Mouse (Mus musculus): ENCODE results near the gene Zfc3h1.

Zfc3h1 gene

DNA sequence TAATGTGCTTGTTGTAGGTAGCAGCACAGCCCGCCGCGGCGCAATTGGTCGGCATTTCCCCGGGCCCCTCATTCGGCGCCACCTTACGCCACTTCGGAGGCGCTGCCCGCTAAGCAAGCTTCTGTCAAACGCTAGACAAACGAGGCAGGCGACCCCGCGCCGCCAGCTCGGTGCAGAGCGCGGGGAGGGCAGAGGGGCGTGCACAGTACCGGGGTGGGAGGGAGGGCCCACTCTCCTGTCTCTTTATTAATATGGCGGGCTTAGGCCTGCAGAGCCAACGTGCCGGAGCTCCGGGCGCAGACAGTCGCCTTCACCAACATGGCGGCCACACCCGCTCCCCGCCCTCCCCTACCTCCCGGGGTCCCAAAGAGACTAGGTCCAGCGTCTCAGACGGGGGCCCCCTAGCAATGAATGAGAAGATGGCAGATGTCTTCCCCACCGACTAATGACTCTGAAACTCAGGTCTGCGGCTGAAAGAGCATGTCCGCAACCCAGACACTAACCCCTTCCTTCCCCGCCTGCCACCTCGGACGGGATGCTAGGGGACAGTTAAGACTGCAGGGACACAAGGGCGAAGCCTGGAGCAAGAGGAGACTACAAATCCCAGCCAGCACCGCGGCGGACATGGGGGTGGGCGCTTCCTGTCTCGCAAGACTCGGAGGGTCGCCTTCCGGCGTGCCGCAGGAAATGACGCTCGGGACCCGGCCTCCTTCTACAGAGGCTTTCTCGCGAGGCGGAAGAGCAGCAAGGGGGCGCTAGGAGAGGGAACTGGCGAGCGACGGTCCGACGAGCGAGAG is at the start of gene Zfc3h1, which contains the start of gene Thap2:
TSS of gene Zfc3h1 (plus strand) at position 739 of the 797 bp plus-strand sequence.
TSS of gene Thap2 (minus strand) at position 223 of the 797 bp plus-strand sequence.
- in situ Hi-C loops (cut with MboI), result no loop called here

DNA sequence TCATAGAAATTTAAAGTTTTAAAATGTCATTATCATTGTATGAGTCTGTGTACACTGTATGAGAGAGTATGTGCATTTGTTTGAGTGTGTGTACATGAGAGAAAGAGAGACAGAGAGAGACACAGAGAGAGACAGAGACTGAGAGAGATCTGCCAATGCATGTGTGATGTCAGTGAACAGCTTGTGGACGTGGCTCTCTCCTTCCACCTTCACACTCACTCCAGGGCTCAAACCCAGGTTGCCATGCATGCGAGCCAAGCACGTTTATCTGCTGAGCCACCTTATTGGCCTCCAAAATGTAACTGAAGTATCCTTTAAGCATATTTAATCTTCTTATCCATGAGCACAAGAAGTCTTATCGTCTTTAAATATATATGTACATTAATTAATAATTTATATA is 47.9 kb upstream of the Zfc3h1 start:
- in situ Hi-C loops (cut with MboI), result no loop called here

- in situ Hi-C loops (cut with MboI), result no loop called here
Observed at GRCm38 (mm10) chr10:115339820-115340328, 44.9 kb upstream of the Zfc3h1 start.

DNA sequence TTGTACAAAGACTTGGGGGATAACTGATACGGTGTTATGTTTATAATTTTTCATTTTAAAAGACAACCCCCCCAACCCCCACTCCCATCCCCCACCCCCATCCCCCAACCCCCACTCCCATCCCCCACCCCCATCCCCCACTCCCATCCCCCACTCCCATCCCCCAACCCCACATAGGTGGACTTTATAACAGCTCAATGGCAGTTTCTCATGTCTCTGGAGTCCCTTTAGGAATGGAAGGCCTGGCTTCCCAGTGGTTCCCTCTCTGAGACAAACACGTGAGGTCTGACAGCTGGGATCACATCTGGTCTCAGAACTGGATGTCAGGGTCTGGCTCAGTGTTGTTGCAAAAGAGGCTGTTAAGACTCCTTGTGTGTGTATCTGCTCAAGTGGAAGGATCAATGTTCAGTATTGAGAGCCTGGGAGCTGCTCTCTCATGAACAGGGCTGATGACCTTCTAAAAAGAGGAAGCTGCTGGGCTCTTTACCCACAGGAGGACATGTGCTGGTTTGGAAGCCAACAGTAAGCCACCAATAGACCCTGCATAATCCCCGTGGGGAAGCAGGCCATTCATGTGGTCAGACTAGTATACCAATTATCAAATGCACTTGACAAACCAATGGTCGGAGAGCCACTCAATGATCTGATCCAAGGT is 41.9 kb upstream of the Zfc3h1 start:
- in situ Hi-C loops (cut with MboI), result no loop called here

- in situ Hi-C loops (cut with MboI), result no loop called here
Observed at GRCm38 (mm10) chr10:115346444-115346843, 38.3 kb upstream of the Zfc3h1 start.

DNA sequence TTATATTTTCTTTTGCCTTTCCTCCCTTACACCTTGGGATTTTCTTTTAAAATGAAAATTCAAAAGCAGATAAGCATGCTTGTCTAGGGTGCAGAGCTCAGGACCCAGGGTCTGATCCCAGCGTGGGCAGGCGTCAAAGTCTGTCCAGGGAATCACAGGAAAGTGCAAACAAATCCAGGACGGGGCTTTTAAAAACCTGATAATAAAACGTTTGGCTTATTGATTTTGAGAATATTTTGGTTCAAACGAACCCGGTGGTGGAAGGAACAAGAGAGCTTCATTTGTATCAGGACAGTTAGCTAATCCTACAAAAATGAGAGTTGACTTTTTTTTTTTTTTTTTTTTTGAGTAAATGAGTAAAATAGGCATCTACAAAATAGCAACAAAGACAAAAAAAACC is 36.6 kb upstream of the Zfc3h1 start:
- in situ Hi-C loops (cut with MboI), result no loop called here

- in situ Hi-C loops (cut with MboI), result no loop called here
Observed at GRCm38 (mm10) chr10:115349029-115349428, 35.7 kb upstream of the Zfc3h1 start.

DNA sequence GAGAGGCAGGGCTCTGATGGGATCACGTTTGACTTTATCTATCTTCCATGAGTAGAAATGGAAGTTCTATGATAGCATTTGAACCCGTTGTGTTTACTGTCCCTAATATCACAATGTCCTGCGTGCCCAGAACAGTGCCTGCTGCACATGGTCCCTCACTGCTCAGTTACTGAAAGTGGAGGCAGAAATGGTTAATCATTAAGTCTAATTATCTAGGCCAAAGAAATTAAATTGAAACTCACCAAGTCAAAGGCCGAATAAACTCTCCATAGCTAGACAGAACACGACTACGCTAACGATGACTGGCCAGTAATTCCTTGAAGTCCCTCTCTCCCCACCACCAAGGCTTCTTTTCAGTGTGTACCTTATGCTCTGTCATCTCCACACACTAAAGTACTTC is 35.2 kb upstream of the Zfc3h1 start:
- in situ Hi-C loops (cut with MboI), result no loop called here

DNA sequence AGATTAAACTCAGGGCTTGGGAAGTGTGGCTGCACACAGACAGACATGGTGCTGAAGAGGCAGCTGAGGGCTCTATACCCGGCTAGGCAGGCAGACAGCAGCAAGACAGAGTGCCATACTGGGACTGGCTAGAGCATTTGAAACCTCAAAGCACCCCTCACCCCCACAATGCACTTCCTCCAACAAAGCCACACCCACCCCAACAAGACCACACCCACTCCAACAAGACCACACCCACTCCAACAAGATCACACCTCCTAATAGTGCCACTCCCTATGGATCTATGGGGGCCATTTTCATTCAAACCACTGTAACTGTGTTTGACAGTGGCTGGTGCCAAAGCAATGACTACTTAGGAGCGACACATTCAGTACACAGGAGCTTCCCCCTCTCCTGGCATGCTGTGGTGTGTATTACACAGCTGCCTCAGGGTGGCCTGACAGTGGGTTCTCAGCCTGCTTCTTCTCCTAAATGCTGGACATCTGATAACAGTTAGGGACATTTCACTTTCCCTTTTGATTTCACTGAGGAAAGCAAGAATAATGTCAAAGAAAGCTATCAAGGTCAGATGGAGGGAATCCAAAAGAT is 33.9 kb upstream of the Zfc3h1 start:
- in situ Hi-C loops (cut with MboI), result no loop called here

- in situ Hi-C loops (cut with MboI), result no loop called here
Observed at GRCm38 (mm10) chr10:115354553-115354952, 30.2 kb upstream of the Zfc3h1 start.

- in situ Hi-C loops (cut with MboI), result no loop called here
Observed at GRCm38 (mm10) chr10:115355016-115355415, 29.7 kb upstream of the Zfc3h1 start.

- in situ Hi-C loops (cut with MboI), result no loop called here
Observed at GRCm38 (mm10) chr10:115356106-115356505, 28.7 kb upstream of the Zfc3h1 start.

DNA sequence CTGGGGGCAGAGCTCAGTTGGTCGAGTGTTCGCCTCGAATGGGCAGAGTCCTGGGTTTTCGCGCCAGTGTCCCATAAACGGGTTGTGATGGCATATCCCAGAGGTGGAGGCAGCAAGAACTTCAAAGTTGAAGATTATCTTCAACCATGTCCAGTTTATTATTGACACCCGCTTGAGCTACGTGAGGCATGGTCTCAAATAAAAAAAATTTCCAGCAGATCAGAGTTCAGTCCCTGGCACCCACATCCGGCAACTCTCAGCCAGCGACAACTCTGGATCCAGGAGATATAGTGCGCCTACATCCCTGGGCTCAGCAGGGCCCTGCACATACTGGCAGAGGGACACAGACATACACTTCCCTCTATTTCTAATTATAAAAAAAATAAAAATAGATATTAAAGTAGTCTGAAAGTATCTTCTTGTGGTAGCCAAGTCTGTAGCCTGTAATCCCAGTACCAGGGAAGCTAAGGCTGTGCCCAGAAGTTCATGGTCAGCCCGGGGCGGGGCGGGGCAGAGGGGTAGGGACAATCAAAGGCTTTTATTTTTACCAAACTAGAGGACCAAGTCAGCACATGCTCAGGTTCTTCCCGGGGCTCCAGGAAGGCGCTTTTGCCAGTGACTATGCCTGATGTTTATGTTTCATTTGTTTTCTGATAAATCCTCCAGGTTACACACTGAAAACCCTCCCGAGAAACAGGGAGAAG is 26.4 kb upstream of the Zfc3h1 start:
- in situ Hi-C loops (cut with MboI), result no loop called here

- in situ Hi-C loops (cut with MboI), result no loop called here
Observed at GRCm38 (mm10) chr10:115359066-115359465, 25.7 kb upstream of the Zfc3h1 start.

DNA sequence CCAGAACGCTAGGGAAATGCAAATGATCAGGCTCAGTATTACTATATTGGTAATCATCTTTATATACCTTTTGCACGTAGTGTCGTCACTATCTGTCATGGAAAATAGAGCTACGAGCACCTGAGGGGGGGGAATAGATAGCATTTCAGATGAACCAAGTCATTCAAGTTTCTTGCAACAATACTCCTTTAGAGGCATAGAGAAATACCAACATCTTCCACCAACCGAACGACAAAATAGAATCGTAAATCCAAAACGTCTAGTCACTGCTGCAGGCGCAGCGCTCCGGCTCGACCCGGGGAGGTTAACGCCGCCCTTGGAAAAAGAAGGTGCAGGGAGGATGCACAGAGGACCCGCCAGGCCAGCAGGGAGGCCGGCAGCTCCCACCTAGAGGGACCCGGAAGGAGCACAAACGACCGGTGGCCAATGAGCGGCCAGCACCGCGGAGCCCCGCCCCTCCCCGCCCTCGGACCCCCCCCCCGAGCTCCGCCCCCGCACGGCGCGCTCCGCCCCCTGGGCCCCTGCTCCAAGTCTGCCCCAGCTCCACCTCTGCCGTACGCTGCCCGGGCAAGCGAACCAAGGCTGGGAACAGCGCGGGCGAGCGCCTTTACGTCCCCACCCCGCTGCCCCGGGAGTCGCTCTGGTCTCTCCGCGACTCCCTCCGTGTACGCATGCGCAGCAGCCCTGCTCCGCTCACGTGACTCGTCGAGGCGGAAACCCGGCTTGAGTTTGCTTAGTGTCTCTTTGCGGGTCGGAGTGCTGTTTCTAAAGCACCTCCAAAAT is 22.7 kb upstream of the Zfc3h1 start, which contains the start of gene Tmem19:
TSS of gene Tmem19 (minus strand) at position 662 of the 783 bp plus-strand sequence.
- in situ Hi-C loops (cut with MboI), result no loop called here

GRCm38 (mm10) chr10:115362623-115362964 is 22.2 kb upstream of the Zfc3h1 start:
- in situ Hi-C loops (cut with MboI), result no loop called here

DNA sequence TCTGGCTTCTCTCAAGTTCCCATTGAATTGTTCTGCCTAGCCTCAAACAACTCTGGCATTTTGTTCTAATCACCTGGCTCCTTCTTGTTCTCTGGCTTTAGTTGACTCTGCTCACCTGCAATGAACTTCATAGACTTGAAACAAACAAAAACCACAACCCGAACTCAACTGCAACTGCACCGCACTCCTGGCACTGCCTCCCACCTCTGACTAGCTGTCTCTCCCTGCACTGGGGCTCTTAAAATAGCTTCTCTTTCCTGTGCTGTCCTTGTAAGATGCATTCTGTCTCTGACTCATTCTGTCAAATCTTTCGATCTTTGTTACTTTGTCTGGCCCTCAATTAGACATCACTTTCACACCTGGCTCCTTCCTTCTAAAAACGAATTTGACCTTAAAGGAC is 21.6 kb upstream of the Zfc3h1 start:
- in situ Hi-C loops (cut with MboI), result no loop called here

GRCm38 (mm10) chr10:115381506-115382084 is 3.2 kb upstream of the Zfc3h1 start:
- in situ Hi-C loops (cut with MboI), result no loop called here

DNA sequence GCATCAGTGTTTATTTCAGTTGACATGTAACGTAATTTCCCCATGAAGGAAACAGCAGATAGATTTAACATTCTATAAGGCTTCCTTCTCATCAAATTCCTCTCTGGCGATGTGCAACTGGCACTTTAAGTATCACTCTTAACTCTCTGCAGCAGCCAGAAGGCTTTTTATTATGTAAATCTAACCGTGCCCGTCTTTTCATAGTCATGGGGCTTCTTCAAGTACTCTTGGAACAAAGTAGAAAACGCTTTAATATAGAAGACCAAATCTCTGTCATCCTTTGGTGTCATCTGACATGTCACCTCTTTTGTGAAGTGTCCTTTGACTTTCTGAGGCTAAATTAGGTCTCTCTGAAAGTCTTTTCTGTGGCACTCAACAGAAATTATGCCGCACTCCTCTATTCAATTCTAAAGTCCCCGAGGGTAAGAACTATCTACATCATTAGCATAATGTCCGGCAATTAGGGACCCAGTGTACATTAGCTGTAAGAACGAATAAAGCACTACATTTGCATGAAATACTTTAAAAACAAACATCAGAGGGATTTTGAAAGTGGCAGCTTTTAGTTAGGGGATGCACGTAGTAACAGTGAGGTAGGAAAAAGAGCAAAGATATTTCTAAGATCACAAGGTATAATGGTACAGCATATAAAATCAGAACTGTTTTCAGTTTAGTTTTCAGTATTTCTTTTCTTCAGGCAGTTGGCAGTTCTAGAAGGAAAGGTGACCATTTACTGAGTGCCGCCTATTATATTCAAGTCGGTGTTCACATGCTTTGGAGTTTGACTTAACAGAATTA is 1.7 kb upstream of the Zfc3h1 start:
- in situ Hi-C loops (cut with MboI), result no loop called here

- in situ Hi-C loops (cut with MboI), result no loop called here
Observed at GRCm38 (mm10) chr10:115383644-115384220, 1.0 kb upstream of the Zfc3h1 start.
